Mouse (Mus musculus): ENCODE measurements at regions not wholly inside any gene's neighbourhood (a gene's known extent, or its start where the extent isn't known, plus 50 kb on each side); places are given as distances from the start of the nearest gene placed in this dataset.
A peak's percentile ranks its signal among the peaks of the same experiment; 100 is the strongest.

DNA sequence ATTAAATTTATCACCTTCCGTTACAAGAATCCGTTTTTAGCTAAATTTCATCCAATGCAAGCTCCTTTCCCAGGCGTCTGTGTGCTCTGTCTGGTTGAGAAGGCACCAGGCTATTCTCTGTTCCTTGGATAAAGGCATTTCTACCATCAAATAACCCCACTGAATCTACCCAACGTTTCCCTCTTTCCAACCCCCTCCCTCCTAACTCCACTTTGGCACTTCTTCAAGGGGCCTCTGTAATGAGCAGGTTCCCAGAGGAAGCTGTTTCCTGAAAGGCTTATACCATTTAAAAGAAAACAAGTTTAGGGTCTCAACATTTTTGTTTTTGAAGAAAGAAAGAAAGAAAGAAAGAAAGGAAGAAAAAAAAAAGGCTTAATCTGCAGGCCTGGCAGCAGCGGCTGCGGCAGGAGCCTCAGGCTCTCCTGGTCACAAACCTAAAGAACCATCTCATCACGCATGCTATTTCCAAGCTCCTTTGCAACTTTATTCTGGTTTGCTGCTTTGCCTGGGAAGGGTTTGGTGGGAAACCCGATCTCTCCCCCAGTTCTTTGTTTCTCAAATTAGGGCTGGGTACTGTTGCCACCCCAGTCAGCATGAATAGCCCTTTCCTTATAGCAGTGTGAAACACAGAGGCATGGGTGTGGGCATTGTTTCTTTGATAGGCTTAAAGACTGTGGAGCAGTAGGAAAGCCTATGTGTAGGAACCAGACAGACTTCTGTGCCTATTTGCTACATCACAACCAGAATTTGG, 160.5 kb upstream of the Tnc start:
- DNase-seq (ENCODE audit: low spot score): no peak

DNA sequence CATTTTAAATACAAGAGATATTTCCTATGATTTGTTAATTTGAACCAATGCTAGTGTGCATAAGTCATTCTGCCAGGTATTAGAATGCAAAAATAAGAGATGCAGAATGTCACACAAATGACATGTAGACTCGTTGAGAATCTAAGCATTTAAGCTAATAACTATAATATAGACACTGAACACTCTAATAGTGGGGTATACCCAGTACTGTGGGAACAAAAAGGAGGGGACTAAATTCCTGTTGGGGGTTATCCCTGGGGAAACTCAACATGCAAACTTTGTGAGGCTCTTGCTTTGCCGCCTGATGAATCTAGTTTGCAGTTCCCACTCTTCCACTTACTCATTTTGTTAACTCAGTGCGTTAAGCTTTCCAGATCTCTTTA, 154.0 kb upstream of the Tnc start:
- DNase-seq (ENCODE audit: low spot score): no peak

DNA sequence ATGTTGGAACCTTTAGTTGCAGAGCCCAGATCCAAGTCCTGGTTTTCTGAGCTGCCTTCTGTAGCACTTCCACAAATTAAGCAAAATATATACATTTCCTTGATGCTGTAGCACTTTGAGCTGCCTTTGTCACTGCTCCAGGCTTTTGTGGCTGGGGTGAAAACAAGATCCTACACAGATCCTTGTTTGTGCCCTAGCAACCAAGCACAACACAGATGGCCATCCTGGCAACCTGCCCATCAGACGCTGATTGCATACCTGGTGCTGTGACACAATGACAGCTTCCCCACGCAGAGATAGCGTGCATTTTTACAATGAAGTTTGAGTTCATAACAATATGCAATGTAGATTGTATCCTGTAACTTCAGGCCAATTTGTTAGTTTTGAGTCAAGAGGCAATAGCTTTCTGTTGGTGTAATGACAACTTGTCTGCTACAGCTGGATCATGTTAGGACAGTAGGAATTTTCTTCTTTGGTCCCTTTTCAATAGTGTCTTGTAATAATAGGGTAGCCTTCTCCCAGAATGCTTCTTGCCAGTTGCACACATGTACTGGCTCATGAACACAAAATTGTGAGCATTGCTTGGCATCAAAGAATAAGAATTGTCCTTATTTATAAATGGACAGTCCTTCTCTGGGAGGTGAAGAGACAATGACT, 153.5 kb upstream of the Tnc start:
- DNase-seq (ENCODE audit: low spot score): peak; percentile 23

DNA sequence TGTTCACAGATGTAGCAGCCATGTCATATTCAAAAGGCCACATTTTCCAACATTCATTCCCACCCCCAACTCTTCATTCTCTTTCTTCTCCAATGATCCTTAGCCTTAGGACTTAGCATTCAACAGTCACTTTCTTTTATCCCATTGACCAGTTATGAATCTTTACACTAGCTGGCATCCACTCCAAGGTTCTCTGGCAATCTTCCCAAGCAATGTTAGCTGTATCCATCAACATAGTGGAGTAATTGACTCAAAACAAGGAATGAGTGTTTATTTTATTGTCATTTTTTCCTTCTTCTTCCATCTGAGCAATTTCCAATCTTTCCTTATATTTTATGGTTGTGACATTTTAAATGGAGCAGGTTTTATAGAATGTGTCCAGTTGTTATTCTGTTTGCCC, 138.2 kb upstream of the Tnc start:
- DNase-seq (ENCODE audit: low spot score): no peak

DNA sequence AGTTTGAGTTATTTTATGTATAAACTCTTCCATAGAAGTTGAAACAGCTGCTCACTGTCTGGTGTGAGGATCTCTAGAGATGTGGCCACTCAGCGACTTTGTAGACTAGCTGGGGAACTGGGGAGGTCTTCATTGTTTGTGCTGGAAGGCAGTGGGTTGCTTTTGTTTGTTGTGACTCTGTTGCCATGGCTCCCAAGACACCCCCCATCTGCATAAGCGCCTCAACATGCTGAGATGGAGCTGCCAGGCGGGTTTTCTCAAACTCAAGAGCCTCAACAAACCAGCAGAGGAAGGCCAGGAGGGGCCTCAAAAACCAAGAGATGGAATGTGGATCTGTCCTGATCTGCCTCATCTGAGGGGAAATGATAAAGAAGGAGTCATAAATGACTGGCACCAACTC, 129.1 kb upstream of the Tnc start:
- no peak for DNase-seq (ENCODE audit: low spot score)

DNA sequence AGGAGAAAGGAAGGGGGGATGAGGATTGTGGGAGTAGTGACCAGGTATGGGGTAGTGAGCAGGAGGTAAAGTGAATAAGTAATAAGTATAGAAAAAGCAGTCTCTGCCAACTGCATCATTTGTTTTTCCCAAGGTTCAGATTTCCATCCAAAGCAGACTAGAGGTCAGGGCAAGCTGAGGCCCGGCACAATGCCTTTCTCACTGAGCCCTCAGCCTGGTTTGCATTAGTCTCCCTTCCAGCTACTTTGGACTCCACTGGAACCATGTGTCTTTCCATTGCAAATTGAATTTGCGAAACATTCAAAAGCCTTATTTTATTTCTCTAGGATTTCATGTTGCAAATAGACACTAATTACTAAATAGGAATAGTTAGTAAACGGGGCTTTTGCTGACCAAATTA, 124.7 kb upstream of the Tnc start:
- no peak for DNase-seq (ENCODE audit: low spot score)

DNA sequence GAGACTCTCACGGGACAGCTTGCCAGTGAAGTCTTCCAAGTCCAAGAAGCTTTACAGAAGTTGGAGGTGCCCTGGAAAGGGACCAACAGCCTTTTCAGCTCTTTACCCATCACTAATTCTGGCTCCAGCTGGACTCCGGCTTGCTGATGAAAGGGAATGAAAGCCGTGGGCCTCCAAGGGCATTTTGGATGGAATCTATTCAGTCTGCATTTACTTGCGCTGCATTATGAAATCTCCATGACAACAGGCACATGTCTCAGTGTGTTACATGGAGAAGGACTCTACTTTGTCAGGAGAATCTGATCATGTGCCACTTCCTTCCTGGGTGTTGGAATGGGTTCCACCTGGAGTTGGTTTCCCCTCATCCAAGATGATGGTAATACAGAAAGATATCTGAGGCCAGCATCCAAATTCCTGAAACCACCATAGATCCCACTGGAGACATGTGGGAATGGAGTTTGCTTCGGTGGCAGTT, 102.2 kb upstream of the Tnc start:
- no peak for DNase-seq (ENCODE audit: low spot score)

DNA sequence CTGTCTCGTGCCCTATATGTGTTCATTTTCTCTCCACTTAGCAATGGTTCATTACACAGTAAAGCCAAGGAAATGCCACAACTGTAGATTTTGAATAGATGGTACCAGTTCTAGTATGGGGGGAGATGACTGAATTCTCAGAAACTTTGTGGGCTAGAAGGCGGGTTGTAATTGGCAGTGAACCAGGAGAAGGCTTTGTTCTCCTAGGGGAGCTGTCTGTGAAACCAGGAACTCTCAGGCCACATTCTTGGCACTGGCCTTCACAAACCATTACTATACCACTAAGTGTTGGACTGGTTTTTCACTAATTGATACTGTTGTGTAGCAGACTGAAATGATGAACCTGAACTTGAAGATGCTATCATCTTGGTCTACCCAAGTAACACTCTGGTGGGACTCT, 99.1 kb upstream of the Tnc start:
- DNase-seq (ENCODE audit: low spot score): no peak

DNA sequence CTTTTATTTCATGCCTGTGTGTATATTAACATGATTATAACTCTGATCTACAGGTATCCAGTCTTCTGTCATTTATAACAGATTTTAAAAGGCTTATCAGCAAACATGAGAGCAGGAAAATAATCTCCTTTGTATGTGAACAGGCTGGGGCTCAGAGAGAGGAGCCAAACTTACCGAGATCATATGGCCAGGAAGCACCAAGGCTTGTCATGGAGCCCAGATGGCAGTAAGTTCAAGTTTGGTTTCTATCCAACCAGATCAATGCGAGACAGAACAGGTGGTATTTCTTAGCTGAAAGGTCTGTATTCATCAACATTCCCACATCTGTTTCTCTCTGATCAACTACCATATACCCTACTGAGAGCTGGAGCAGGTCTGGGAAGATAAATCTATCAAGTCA, 96.1 kb upstream of the Tnc start:
- DNase-seq (ENCODE audit: low spot score): no peak

DNA sequence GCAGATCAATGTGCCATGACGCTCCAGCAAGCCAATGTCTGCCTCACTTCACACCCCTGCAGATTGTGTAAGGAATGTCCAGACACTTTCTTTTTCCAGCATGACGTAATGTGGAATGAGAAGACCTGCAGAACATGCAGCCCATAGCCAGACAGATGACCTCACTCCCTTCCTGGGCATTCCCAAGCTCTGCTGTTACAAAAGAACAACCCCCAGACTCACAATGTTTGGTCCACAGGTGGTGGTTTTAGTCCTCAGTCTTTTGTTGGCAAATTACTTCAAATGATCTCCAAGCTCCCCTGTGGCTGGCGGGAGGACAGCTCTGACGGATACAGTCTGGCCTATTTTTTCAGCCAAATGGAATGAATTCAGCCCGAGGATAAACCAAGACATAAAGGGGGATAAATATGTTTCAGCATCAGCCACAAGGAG, 95.6 kb upstream of the Tnc start:
- peak; percentile 5 for DNase-seq (ENCODE audit: low spot score)

DNA sequence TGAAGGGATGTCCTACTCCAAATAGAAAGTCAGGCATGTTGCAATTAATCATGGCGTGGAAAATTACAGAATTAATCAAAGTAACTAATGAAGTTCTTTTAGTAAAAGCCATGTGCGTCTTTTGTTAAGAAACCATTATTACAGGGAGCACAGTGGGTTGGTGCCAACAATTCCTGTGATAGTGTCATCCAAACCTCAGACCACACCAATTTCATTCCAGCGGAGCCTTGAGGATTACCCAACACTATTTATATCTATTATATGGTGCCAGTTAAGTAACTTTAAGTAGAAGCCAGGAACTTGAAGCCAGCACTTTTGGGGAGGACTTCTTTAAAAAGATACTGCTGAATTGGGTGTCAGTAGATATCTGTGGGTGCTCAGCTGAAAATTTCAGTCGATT, 93.0 kb upstream of the Tnc start:
- DNase-seq (ENCODE audit: low spot score): no peak

DNA sequence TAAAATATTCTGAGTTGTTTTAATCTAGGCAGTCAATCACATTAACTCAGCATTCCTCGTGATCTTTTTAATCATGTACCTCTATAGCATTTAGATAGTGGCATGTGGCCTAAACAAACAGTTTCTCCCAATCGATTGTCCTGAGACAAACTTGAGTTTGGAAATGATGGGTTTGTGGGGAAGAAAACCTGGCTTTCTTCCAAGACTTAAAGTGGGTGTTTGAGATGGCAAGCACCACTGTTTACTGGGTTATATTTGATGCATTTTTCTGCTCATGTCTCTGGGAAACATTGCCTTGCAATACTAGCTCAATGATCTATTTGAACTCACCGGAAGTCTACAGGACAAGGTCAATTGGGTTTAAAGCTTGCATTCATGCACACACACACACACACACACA, 88.2 kb upstream of the Tnc start:
- DNase-seq (ENCODE audit: low spot score): no peak

DNA sequence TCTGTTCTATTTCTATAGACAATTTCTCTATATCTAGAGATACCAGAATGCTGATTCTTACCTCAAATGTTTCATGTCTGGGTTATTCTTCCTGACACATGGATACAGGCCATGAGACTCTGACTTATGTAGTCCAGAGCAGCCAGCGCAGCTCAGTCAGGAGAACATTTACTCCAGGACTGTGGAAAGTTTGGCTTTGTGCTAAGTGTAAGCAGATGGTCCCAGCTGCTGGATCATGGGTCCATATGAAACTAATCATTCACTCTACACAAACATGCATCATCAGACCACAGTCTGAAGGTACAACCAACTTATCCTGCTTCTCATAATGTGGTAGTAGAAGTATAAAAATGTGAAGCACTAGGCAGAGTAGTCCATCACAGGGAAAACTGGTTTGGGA, 82.5 kb upstream of the Tnc start:
- DNase-seq (ENCODE audit: low spot score): peak; percentile 8

DNA sequence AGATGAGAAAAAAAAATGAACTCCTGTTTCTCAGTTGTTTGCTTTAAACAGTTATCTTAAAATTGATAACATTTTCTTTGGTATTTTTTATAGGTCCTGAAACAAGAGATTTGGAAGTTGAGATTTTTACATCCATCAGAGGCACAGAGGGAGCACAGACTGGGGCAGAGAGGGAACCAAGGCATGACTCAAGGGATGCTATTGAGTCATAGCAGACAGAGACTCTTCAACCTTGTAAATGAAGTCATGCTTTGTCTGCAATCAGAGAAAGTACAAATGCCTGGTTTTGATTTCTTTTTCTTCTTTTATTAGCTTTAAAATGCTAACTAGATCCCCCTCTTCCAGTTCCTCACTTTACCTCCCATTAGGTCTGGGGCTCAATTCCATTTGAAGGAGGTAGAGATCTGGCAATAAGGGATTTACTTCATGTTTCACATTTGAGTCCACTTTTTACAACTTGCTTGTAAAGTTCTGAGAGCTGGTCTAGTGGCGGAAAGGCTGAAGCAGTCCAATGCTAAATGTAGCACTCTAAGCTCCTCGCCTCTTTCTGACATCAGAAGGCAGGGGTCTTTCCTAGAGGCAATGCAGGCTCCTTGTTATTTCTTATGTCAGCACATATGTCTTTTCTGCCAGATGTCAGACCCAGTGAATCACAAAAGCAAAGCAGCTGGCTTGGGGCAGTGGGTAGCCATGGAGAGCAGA, 77.7 kb upstream of the Tnc start:
- no peak for DNase-seq (ENCODE audit: low spot score)

DNA sequence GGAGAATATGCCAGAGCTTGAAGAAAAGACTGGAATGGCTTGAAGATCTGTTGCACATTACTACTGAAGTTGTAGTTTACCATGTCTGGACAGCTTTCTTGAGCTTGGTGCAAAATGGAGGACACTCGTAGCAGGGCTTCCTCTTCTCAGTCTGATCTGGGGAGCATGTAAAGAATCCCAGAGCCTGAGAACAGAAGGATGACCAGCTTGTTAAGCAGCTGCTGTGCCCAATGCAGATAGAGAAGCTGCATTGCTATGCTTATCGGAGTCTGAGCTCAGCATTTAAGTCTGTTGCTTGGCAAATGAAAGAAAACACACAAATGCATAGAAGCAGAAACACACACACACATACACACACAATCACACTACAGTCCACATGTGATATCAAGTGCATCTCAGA, 76.9 kb upstream of the Tnc start:
- no peak for DNase-seq (ENCODE audit: low spot score)

DNA sequence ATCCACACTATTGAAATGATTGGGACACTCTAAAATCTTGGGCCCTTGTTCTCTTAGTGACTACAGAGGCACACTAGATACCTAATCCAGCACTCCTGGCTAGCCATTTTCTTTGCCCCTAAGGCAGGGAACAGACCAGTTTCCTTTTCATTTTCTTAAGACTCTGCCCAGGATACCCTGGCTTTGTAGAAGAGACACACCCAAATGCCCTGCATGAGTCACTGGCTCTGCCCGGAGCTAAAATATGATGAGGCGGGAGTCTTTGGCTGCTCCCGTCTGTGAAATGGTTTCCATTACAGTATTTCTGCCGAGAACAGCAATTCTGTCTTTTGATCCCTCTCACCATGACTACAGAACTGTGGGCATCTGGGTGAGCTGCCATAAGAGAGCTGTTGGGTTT, 51.4 kb upstream of the Tnc start:
- no peak for DNase-seq (ENCODE audit: low spot score)

All from urinary bladder, postnatal 14 days (tissue).